Mouse (Mus musculus) cerebellum, adult 2 months (tissue): ENCODE results near the gene Igf1r.

Source experiments
- CTCF ChIP-seq: fragments of 200-500 bp; IDR thresholded peaks from 2 replicates; pipeline ENCODE4 v1.5.1; 2011; ENCODE audit warnings: low read depth, mild to moderate bottlenecking, control low read depth, low read length, moderate library complexity, borderline replicate concordance; ENCODE audit not compliant: insufficient read depth
- POLR2A ChIP-seq: fragments of 200-500 bp; IDR thresholded peaks from 2 replicates; pipeline ENCODE4 v1.6.1; 2011; ENCODE audit warnings: low read length, control low read depth, borderline replicate concordance; ENCODE audit not compliant: insufficient read depth

- no peak for TF ChIP-seq CTCF
- no peak for TF ChIP-seq POLR2A
Observed at GRCm38 (mm10) chr7:68278385-68278784, 325.8 kb downstream of the Igf1r start.
